Mouse (Mus musculus) layer of hippocampus, adult 11-12 months (tissue): ENCODE data around the gene Gm42674.

ENCODE experiments used
- DNase-seq: peaks from one replicate; pipeline ENCODE4 v3.0.0; 2022; ENCODE audit warnings: low spot score

The Gm42674 gene

GRCm38 (mm10) chr3:90598212-90598611, 3.5 kb upstream of the Gm42674 start:
- no peak for DNase-seq

- no peak for DNase-seq
These were observed 2.3 kb upstream of the Gm42674 start for GRCm38 (mm10) chr3:90599401-90599800.

GRCm38 (mm10) chr3:90600036-90600435, 1.7 kb upstream of the Gm42674 start:
- DNase-seq, result no peak

GRCm38 (mm10) chr3:90600458-90601195, 1.1 kb upstream of the Gm42674 start:
- DNase-seq, result no peak

GRCm38 (mm10) chr3:90603623-90604022, 1.9 kb downstream of the Gm42674 start, which contains the start of gene S100a4:
Gene S100a4 (plus strand): TSS chr3:90603771.
- DNase-seq, result no peak

- DNase-seq, result peak; percentile 57
These were observed 2.7 kb downstream of the Gm42674 start for GRCm38 (mm10) chr3:90604416-90604815.

- no peak for DNase-seq
These were observed 3.3 kb downstream of the Gm42674 start for GRCm38 (mm10) chr3:90605049-90605448.

GRCm38 (mm10) chr3:90605736-90606135, 4.0 kb downstream of the Gm42674 start:
- DNase-seq, result no peak

GRCm38 (mm10) chr3:90606185-90606584, 4.5 kb downstream of the Gm42674 start:
- no peak for DNase-seq

- DNase-seq, result no peak
These were observed 5.7 kb downstream of the Gm42674 start for GRCm38 (mm10) chr3:90607361-90607760.

GRCm38 (mm10) chr3:90608223-90608622, 6.5 kb downstream of the Gm42674 start, which contains the start of gene S100a5:
Gene S100a5 (plus strand): TSS chr3:90608523.
- DNase-seq, result no peak

- no peak for DNase-seq
These were observed 7.4 kb downstream of the Gm42674 start for GRCm38 (mm10) chr3:90609102-90609501.

- no peak for DNase-seq
These were observed 9.8 kb downstream of the Gm42674 start for GRCm38 (mm10) chr3:90611494-90611893.

- DNase-seq, result no peak
These were observed 10.4 kb downstream of the Gm42674 start for GRCm38 (mm10) chr3:90612061-90612460.

- peak; percentile 63 for DNase-seq
These were observed 11.1 kb downstream of the Gm42674 start, which contains the start of gene S100a6 for GRCm38 (mm10) chr3:90612728-90613291. Gene S100a6 (plus strand): TSS chr3:90612882.

- no peak for DNase-seq
These were observed 11.9 kb downstream of the Gm42674 start for GRCm38 (mm10) chr3:90613461-90614147.

- no peak for DNase-seq
These were observed 12.4 kb downstream of the Gm42674 start for GRCm38 (mm10) chr3:90614148-90614530.

GRCm38 (mm10) chr3:90614611-90615251, 13.0 kb downstream of the Gm42674 start:
- DNase-seq, result no peak

GRCm38 (mm10) chr3:90615415-90615814, 13.7 kb downstream of the Gm42674 start:
- DNase-seq, result peak; percentile 84

GRCm38 (mm10) chr3:90615911-90616310, 14.2 kb downstream of the Gm42674 start:
- DNase-seq, result no peak

GRCm38 (mm10) chr3:90617586-90617985, 15.9 kb downstream of the Gm42674 start:
- no peak for DNase-seq

- DNase-seq, result no peak
These were observed 19.8 kb downstream of the Gm42674 start for GRCm38 (mm10) chr3:90621552-90621951.
